Mouse (Mus musculus): ENCODE measurements at regions not wholly inside any gene's neighbourhood (a gene's known extent, or its start where the extent isn't known, plus 50 kb on each side); places are given as distances from the start of the nearest gene placed in this dataset.

DNA sequence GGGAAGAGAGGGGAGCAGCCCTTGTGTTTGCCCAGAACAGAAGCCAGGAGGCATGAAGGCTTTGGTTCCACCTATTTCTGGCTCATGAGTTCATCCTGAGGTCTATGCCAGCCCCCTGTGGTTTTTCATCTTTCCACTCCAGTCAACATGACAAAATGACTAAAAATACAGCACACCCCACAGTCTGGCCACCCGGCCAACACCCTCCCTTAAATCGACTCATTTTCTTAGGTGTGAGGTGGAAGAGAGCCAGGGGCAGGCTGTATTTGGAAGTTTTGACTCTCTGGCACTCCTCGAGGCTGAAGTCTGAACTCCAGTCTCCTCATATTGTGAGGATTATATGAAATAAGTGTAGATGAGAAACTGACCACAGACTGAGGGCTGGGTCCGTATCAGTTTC, 55.0 kb upstream of the Ywhaq start:
- Histone ChIP-seq H3K9ac (no peak overlapping the region), H3K27ac (no peak overlapping the region), H3K4me3 (replicated peaks; ENCODE audit: low read length) (no peak overlapping the region), H3K27me3 (ENCODE audit: control insufficient read depth, insufficient read depth, low read length) (no peaks in the 10 kb centered on the region), H3K4me2 (replicated peaks) (no peak overlapping the region), H3K4me1 (replicated peaks; ENCODE audit: control insufficient read depth, insufficient read depth, low read length) (no peaks in the 10 kb centered on the region), H3K36me3 (replicated peaks; ENCODE audit: control insufficient read depth, insufficient read depth) (no peaks in the 10 kb centered on the region), H3K9me3 (ENCODE audit: control insufficient read depth, low read length) (no peaks in the 10 kb centered on the region)
- no peak for ATAC-seq (ENCODE audit: low FRiP score)
- 62% methylated on average over 4 of the region's 4 CpGs for WGBS
- no peak for DNase-seq (ENCODE audit: low spot score)

DNA sequence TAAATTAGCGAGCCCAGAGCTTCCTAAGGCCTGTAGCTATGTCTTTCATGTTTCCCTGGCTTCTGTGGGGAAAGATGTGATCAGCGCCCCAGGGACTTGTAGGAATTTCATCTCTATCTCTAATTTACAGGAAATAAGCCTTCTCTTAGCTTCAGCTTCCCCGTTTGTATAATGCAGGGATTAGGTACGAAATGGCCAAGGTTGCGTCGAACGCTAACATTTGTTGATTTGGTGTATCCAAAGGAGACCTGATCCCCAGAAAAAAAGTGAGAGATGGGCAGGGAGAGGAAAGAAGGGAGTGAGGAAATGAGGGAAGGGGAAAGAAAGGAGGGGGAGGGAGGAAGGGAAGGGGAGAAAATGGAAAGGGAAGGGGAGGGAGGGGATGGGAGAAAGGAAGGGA, 54.5 kb upstream of the Ywhaq start:
- H3K9me3 ChIP-seq (ENCODE audit: control insufficient read depth, low read length), result no peaks in the 10 kb centered on the region
- H3K4me3 ChIP-seq (replicated peaks; ENCODE audit: low read length), result no peak overlapping the region
- H3K27ac ChIP-seq, result no peak overlapping the region
- H3K4me1 ChIP-seq (replicated peaks; ENCODE audit: control insufficient read depth, insufficient read depth, low read length), result no peaks in the 10 kb centered on the region
- no peaks in the 10 kb centered on the region for H3K27me3 ChIP-seq (ENCODE audit: control insufficient read depth, insufficient read depth, low read length)
- H3K4me2 ChIP-seq (replicated peaks), result no peak overlapping the region
- H3K9ac ChIP-seq, result no peak overlapping the region
- DNase-seq (ENCODE audit: low spot score), result no peak
- no peak for ATAC-seq (ENCODE audit: low FRiP score)
- no peaks in the 10 kb centered on the region for H3K36me3 ChIP-seq (replicated peaks; ENCODE audit: control insufficient read depth, insufficient read depth)
- 79% methylated on average over 7 of the region's 7 CpGs for WGBS

DNA sequence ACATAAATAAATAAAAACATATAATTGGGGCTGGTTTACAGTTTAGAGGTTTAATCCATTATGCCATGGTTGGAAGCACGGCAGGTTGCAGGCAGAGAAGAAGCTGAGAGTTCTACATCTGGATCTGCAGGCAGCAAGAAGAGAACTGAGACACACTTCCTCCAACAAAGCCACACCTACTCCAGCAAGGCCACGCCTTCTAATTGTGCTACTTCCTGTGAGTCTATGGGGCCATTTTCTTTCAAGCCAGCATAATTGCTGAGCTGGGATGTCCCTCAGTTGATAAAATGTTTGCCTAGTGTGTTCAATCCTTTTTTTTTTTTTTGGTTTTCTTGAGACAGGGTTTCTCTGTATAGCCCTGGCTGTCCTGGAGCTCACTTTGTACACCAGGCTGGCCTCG, 52.8 kb upstream of the Ywhaq start:
- Histone ChIP-seq H3K27ac (no peak overlapping the region), H3K36me3 (replicated peaks; ENCODE audit: control insufficient read depth, insufficient read depth) (no peaks in the 10 kb centered on the region), H3K4me2 (replicated peaks) (no peak overlapping the region), H3K9me3 (ENCODE audit: control insufficient read depth, low read length) (no peaks in the 10 kb centered on the region), H3K27me3 (ENCODE audit: control insufficient read depth, insufficient read depth, low read length) (no peaks in the 10 kb centered on the region), H3K4me3 (replicated peaks; ENCODE audit: low read length) (no peak overlapping the region), H3K4me1 (replicated peaks; ENCODE audit: control insufficient read depth, insufficient read depth, low read length) (no peaks in the 10 kb centered on the region), H3K9ac (no peak overlapping the region)
- WGBS, result 94% methylated on average over 3 of the region's 3 CpGs
- ATAC-seq (ENCODE audit: low FRiP score) (no peak), DNase-seq (ENCODE audit: low spot score) (no peak)

All from hindbrain, embryonic 14.5 days (tissue).